Mouse (Mus musculus): ENCODE measurements around the gene Naa15. TPM values are rescaled to one million over a fixed set of nuclear protein-coding genes. Genes with fewer than 3 reads are reported as not detected.

Gene Naa15
- polyA plus RNA-seq (2012; rRNA removed) = 2.3 and 3.5 TPM in 2 replicates

- TF ChIP-seq POLR2A (IDR thresholded peaks at IDR 0.05; ENCODE audit: low read depth, low read length) = no peak
- no peak for TF ChIP-seq CTCF (conservative IDR thresholded peaks at IDR 0.05; ENCODE audit: insufficient read depth, insufficient read length, low read depth, low read length)
- Histone ChIP-seq H3K4me1 (ENCODE audit: control insufficient read depth, insufficient read depth, low read length) (peaks cover 13% of the 10 kb centered on the region), H3K27me3 (replicated peaks; ENCODE audit: control insufficient read depth, insufficient read depth, low read length) (no peaks in the 10 kb centered on the region), H3K27ac (ENCODE audit: insufficient read depth, low read depth, low read length) (peak within 1 kb of the TSS; percentile 91), H3K36me3 (ENCODE audit: control insufficient read depth, insufficient read depth, low read length) (no peaks in the 10 kb centered on the region), H3K4me3 (ENCODE audit: insufficient read depth, low read depth, low read length) (peak within 1 kb of the TSS; percentile 72)
- WGBS = 3% methylated on average over 43 of the region's 43 CpGs
- DNase-seq = peak; percentile 98
Observed at GRCm38 (mm10) chr3:51415098-51416072, at the start of gene Naa15. Naa15 (plus strand) TSS chr3:51415148.

DNA sequence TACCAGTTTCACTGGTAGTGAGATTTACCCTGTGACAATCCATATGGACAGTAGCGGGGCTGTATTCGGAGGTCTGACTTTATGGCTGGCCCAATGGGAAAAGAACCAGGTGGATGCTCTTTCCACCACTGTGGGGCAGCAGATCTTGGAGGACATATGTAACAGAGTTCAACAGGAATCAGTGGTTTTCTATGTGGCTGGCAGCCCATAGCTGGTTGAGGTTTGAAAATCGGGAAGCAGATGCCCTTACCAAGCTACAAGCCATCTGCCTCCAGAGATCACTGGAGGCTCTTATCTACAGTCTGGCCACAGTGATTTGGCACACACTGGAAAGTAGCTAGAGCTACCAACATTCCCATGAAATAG lies 49.4 kb upstream of the Naa15 start:
- TF ChIP-seq POLR2A (IDR thresholded peaks at IDR 0.05; ENCODE audit: low read depth, low read length) (no peak), CTCF (conservative IDR thresholded peaks at IDR 0.05; ENCODE audit: insufficient read depth, insufficient read length, low read depth, low read length) (no peak)
- no peak for DNase-seq
- Histone ChIP-seq H3K27me3 (replicated peaks; ENCODE audit: control insufficient read depth, insufficient read depth, low read length) (no peaks in the 10 kb centered on the region), H3K4me3 (ENCODE audit: insufficient read depth, low read depth, low read length) (peak overlapping the region; percentile 39; the same call in 1 of the 2 replicates), H3K36me3 (ENCODE audit: control insufficient read depth, insufficient read depth, low read length) (no peaks in the 10 kb centered on the region), H3K27ac (ENCODE audit: insufficient read depth, low read depth, low read length) (no peak overlapping the region), H3K4me1 (ENCODE audit: control insufficient read depth, insufficient read depth, low read length) (no peaks in the 10 kb centered on the region; the same call in 1 of the 2 replicates)
- WGBS = 4% methylated on average over 3 of the region's 3 CpGs

- Histone ChIP-seq H3K4me3 (ENCODE audit: insufficient read depth, low read depth, low read length) (no peak overlapping the region), H3K36me3 (ENCODE audit: control insufficient read depth, insufficient read depth, low read length) (no peaks in the 10 kb centered on the region), H3K27ac (ENCODE audit: insufficient read depth, low read depth, low read length) (no peak overlapping the region), H3K4me1 (ENCODE audit: control insufficient read depth, insufficient read depth, low read length) (no peaks in the 10 kb centered on the region; the same call in 1 of the 2 replicates), H3K27me3 (replicated peaks; ENCODE audit: control insufficient read depth, insufficient read depth, low read length) (no peaks in the 10 kb centered on the region)
- 84% methylated on average over 4 of the region's 4 CpGs for WGBS
- DNase-seq = no peak
- no peak for TF ChIP-seq CTCF (conservative IDR thresholded peaks at IDR 0.05; ENCODE audit: insufficient read depth, insufficient read length, low read depth, low read length)
- no peak for TF ChIP-seq POLR2A (IDR thresholded peaks at IDR 0.05; ENCODE audit: low read depth, low read length)
Observed at GRCm38 (mm10) chr3:51366926-51367325, 48.0 kb upstream of the Naa15 start.

DNA sequence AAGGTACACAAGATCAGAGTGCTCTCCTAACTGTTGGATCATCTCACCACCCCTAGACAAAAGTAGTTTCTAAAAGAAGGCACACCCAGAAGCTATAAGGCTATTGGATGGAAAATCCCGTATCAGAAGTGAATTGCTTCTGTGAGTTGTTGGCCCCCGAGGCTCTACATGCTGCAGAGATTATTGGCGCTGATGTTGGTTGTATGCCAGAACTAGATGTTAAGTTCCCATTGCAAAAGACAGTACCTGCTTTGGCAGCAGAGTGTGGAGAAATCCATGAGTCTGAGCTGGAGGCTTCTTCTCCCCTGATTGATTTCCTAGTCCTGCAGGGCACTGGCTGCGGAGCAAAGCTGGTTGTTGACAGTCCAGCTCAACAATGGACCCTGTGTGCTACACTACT lies 46.9 kb upstream of the Naa15 start:
- no peak for DNase-seq
- H3K27ac ChIP-seq (ENCODE audit: insufficient read depth, low read depth, low read length) = no peak overlapping the region
- H3K36me3 ChIP-seq (ENCODE audit: control insufficient read depth, insufficient read depth, low read length) = no peaks in the 10 kb centered on the region
- 85% methylated on average over 4 of the region's 4 CpGs for WGBS
- TF ChIP-seq POLR2A (IDR thresholded peaks at IDR 0.05; ENCODE audit: low read depth, low read length) = no peak
- no peak for TF ChIP-seq CTCF (conservative IDR thresholded peaks at IDR 0.05; ENCODE audit: insufficient read depth, insufficient read length, low read depth, low read length)
- H3K4me1 ChIP-seq (ENCODE audit: control insufficient read depth, insufficient read depth, low read length) = no peaks in the 10 kb centered on the region; the same call in 1 of the 2 replicates
- H3K4me3 ChIP-seq (ENCODE audit: insufficient read depth, low read depth, low read length) = no peak overlapping the region
- no peaks in the 10 kb centered on the region for H3K27me3 ChIP-seq (replicated peaks; ENCODE audit: control insufficient read depth, insufficient read depth, low read length)

DNA sequence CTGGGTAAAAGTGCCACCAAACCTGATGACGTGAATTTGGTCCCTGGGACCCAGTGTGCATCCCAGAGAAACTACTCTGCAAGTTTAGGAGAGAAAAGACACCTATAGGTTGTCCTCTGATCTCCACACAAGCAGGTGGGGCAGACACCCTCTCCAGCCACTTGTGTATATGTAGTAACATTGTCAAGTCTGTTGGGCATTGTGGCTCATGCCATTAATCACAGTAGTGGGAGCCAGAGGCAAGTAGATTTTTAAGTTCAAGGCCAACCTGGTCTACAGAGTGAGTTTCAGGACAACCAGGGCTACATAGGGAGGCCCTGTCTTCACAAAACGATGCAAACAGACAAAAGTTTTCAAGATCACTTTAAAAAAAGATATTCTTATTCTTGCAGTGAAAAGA lies 43.1 kb upstream of the Naa15 start:
- no peak for TF ChIP-seq POLR2A (IDR thresholded peaks at IDR 0.05; ENCODE audit: low read depth, low read length)
- no peak for TF ChIP-seq CTCF (conservative IDR thresholded peaks at IDR 0.05; ENCODE audit: insufficient read depth, insufficient read length, low read depth, low read length)
- Histone ChIP-seq H3K27ac (ENCODE audit: insufficient read depth, low read depth, low read length) (no peak overlapping the region), H3K4me3 (ENCODE audit: insufficient read depth, low read depth, low read length) (no peak overlapping the region), H3K36me3 (ENCODE audit: control insufficient read depth, insufficient read depth, low read length) (no peaks in the 10 kb centered on the region), H3K27me3 (replicated peaks; ENCODE audit: control insufficient read depth, insufficient read depth, low read length) (no peaks in the 10 kb centered on the region), H3K4me1 (ENCODE audit: control insufficient read depth, insufficient read depth, low read length) (no peaks in the 10 kb centered on the region; the same call in 1 of the 2 replicates)
- DNase-seq = no peak
- 87% methylated on average over 2 of the region's 2 CpGs for WGBS

GRCm38 (mm10) chr3:51372883-51373282 lies 42.1 kb upstream of the Naa15 start:
- 45% methylated on average over 5 of the region's 5 CpGs for WGBS
- DNase-seq = peak; percentile 60
- peak overlapping the region; percentile 62 for H3K27ac ChIP-seq (ENCODE audit: insufficient read depth, low read depth, low read length)
- no peaks in the 10 kb centered on the region; the same call in 1 of the 2 replicates for H3K4me1 ChIP-seq (ENCODE audit: control insufficient read depth, insufficient read depth, low read length)
- no peaks in the 10 kb centered on the region for H3K36me3 ChIP-seq (ENCODE audit: control insufficient read depth, insufficient read depth, low read length)
- TF ChIP-seq CTCF (conservative IDR thresholded peaks at IDR 0.05; ENCODE audit: insufficient read depth, insufficient read length, low read depth, low read length) = no peak
- no peak for TF ChIP-seq POLR2A (IDR thresholded peaks at IDR 0.05; ENCODE audit: low read depth, low read length)
- no peaks in the 10 kb centered on the region for H3K27me3 ChIP-seq (replicated peaks; ENCODE audit: control insufficient read depth, insufficient read depth, low read length)
- no peak overlapping the region for H3K4me3 ChIP-seq (ENCODE audit: insufficient read depth, low read depth, low read length)

GRCm38 (mm10) chr3:51373544-51373943 lies 41.4 kb upstream of the Naa15 start:
- Histone ChIP-seq H3K27ac (ENCODE audit: insufficient read depth, low read depth, low read length) (peak overlapping the region; percentile 51), H3K27me3 (replicated peaks; ENCODE audit: control insufficient read depth, insufficient read depth, low read length) (no peaks in the 10 kb centered on the region), H3K4me3 (ENCODE audit: insufficient read depth, low read depth, low read length) (no peak overlapping the region), H3K4me1 (ENCODE audit: control insufficient read depth, insufficient read depth, low read length) (peaks cover 4% of the 10 kb centered on the region; the same call in 1 of the 2 replicates), H3K36me3 (ENCODE audit: control insufficient read depth, insufficient read depth, low read length) (no peaks in the 10 kb centered on the region)
- no peak for DNase-seq
- no peak for TF ChIP-seq CTCF (conservative IDR thresholded peaks at IDR 0.05; ENCODE audit: insufficient read depth, insufficient read length, low read depth, low read length)
- TF ChIP-seq POLR2A (IDR thresholded peaks at IDR 0.05; ENCODE audit: low read depth, low read length) = no peak
- WGBS = 68% methylated on average over 5 of the region's 5 CpGs
